Mouse (Mus musculus) left cerebral cortex, postnatal 14 days (tissue): ENCODE measurements around the gene Fdx1l. TPM values are rescaled to one million over a fixed set of nuclear protein-coding genes. Genes with fewer than 3 reads are reported as not detected.

Experiments used
- DNase-seq, 2 experiments: peaks; one replicate each; pipeline ENCODE4 v3.0.0; 2021 to 2022; ENCODE audit warnings: low spot score in 2 of 2, mixed read lengths in 1 of 2
- intact Hi-C: fragments of 180-260 bp; cut with DNase I; formaldehyde crosslinking; loops from one replicate; pipeline ENCODE4 v1.15.1; 2025
- long read RNA-seq, 2 experiments: library from polyadenylated mRNA; stranded (forward); transcript quantifications; one replicate each; pipeline ENCODE4 v2.0.0; 2021
- total RNA-seq, 2 experiments: library from RNA; stranded (reverse); gene quantifications; 2 replicates each; pipeline ENCODE4 v1.2.3; 2021

The Fdx1l gene
- total RNA-seq: 10 to 100 TPM; 54.8 to 55.0 TPM
- long read RNA-seq, experiment 1, transcript Fdx1l-205 (4 exons, 951 nt): minor isoform, 13 of 66 reads
- long read RNA-seq, experiment 1, transcript Fdx1l-203 (4 exons, 681 nt): minor isoform, 15 of 66 reads
- long read RNA-seq, experiment 1, transcript Fdx1l-201 (5 exons, 812 nt): major isoform, 30 of 66 reads
- long read RNA-seq, experiment 1, transcript Fdx1l-204 (3 exons, 633 nt): minor isoform, 8 of 66 reads
- long read RNA-seq, experiment 1, partial matches to known transcripts: 0 of 66 reads
- long read RNA-seq, experiment 1, other reads (novel, unspliced or antisense): 0 of 66 reads
- long read RNA-seq, experiment 2, transcript Fdx1l-203 (4 exons, 681 nt): minor isoform, 11 of 55 reads
- long read RNA-seq, experiment 2, transcript Fdx1l-201 (5 exons, 812 nt): major isoform, 21 of 55 reads
- long read RNA-seq, experiment 2, transcript Fdx1l-205 (4 exons, 951 nt): minor isoform, 17 of 55 reads
- long read RNA-seq, experiment 2, transcript Fdx1l-204 (3 exons, 633 nt): minor isoform, 5 of 55 reads
- long read RNA-seq, experiment 2, partial matches to known transcripts: 0 of 55 reads
- long read RNA-seq, experiment 2, other reads (novel, unspliced or antisense): 0 of 55 reads

- DNase-seq: peak; percentile 93 to 94
- intact Hi-C loops: loop anchor here (2.0 kb wide), 1 partner anchor 40 kb away; the partner anchor contains the start of gene Icam5
Observed at GRCm38 (mm10) chr9:21073044-21073840, at the start of gene Fdx1l, which contains the start of gene Gm49373. Fdx1l (minus strand) TSS chr9:21073614. Gm49373 (minus strand) TSS chr9:21073096.

GRCm38 (mm10) chr9:21121483-21121882 lies 48.1 kb upstream of the Fdx1l start:
- intact Hi-C loops: no loop called here
- DNase-seq: no peak

DNA sequence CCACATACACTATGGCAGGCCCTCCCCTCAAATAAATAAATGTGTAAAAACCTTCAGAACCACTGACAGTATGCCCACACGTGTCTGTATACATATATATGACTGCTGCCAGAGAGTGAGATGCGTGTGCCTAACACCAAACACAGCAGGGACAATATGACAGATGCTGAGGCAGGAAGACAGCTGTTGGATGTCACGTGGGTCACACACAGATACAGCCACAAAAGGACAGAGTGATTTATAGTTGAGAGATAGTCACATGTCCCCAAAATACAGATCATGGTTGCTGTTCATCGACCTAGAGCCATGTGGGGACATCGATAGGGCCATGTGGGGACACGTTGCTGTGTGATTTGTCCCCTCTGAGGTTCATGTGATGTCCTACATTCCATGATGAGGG lies 43.7 kb upstream of the Fdx1l start:
- no peak for DNase-seq
- intact Hi-C loops: no loop called here

- no peak for DNase-seq
Observed at GRCm38 (mm10) chr9:21115105-21115504, 41.7 kb upstream of the Fdx1l start.

DNA sequence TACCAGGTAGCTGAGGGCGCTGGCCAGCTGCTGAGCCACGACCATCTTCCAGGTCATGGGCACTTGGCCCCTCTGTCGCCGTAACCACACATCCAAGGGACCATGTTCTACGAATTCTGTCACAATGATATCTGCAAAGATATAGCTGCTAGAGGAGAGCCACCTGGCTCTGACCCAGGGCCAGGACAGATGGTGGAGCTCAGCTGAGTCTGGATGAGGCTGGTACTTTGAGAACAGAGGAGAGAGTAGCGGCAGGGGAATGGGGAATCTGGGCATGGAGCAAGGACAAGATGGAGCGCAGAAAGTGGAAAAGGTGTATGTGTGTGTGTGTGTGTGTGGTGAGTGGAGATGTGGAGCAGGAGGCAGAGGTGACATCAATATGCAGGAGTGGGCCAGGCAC lies 40.8 kb upstream of the Fdx1l start:
- no peak for DNase-seq
- intact Hi-C loops: no loop called here

More at GRCm38 (mm10) chr9:21115105-21115504, 41.7 kb upstream of the Fdx1l start:
- intact Hi-C loops: no loop called here

DNA sequence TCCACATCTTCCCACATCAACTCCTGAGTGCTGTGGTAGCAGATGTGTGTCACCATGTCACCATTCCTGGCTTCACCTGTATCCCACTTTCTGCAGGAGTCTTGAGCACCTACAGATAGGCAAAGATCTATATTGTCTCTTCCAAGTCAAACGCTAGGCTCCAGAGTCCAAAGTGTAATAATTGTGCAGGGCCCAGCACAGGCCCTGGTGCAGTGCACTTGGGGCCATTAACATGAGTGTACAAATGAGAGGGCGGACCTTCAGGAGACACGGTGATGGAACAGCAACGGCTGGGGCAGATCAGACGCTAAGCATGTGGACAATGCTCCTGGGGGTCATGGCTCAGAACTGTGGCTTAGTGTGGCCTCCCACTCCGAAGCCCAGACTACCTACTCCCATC lies 40.3 kb upstream of the Fdx1l start:
- no peak for DNase-seq
- intact Hi-C loops: no loop called here

GRCm38 (mm10) chr9:21107607-21108237 lies 34.3 kb upstream of the Fdx1l start:
- no peak for DNase-seq
- intact Hi-C loops: no loop called here

DNA sequence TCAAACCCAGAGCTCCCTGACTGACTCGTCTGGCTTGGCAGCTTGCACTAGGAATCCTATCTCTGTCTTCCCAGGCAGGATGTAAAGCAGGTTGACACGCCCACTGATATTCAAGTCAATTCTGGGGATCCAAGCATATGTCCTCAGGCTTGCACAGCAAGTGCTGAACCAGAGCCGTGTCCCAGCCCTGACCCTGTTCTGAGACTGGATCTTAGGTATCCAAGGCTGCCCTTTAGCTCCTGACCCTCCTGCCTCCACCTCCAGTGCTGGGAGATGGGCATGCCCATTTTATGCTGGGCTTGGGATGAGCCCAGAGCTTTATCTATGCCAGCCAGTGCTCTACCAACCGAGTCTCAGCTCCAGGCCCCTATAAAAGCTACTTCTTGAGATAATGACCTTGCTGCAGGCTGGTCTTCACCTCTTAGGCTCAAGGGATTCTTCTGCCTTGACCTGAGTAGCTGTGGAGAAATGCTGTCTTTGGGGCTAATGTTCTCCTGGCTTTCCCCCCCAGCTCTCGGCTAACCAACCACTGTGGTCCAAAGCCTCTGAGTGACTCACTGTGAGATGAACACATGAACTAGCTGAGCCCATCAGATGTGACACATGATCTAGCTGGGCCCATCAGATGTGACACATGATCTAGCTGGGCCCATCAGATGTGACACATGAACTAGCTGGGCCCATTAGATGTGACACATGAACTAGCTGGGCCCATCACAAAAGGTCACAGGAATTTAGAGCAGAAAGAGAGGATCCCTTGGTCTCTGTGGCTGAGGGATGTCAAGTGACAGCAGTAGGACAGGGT lies 32.5 kb upstream of the Fdx1l start:
- intact Hi-C loops: no loop called here
- DNase-seq: peak; percentile 23 to 33

DNA sequence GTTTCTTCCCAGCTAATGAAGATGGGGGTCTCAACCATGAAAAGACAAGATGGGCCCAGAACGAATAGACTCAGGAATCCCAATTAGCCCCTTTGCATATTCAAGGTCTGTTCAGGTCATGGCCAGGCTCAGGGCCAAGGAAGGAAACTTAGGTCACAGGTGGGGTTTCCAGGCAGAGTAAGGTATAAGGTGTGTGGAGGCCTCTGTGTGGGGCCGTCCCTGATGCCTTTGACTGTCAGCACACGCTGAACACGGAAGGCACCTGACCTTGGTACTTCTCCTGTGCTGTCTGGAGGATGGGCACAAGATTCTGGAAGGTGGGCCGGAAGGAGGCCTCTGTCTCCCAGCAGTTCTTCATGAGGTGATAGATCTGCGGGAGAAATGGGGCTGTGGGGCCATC lies 31.4 kb upstream of the Fdx1l start:
- intact Hi-C loops: no loop called here
- no peak for DNase-seq

DNA sequence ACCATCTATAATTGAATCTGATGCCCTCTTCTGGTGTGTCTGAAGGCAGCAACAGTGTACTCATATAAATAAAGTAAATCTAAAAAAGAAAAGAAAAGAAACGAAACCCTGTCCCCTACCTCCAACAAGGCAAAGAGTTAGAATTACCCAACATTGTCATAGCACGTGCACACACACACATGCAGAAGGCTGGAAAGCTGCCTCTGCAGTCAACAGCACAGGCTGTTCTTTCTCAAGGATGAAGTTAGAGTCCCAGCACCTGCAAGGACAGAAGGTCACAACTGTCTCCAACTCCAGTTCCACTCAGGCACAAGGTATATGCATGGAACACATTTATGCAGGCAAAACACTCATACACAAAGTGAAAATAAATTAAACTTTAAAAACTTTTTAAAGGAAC lies 28.7 kb upstream of the Fdx1l start:
- DNase-seq: no peak
- intact Hi-C loops: no loop called here

DNA sequence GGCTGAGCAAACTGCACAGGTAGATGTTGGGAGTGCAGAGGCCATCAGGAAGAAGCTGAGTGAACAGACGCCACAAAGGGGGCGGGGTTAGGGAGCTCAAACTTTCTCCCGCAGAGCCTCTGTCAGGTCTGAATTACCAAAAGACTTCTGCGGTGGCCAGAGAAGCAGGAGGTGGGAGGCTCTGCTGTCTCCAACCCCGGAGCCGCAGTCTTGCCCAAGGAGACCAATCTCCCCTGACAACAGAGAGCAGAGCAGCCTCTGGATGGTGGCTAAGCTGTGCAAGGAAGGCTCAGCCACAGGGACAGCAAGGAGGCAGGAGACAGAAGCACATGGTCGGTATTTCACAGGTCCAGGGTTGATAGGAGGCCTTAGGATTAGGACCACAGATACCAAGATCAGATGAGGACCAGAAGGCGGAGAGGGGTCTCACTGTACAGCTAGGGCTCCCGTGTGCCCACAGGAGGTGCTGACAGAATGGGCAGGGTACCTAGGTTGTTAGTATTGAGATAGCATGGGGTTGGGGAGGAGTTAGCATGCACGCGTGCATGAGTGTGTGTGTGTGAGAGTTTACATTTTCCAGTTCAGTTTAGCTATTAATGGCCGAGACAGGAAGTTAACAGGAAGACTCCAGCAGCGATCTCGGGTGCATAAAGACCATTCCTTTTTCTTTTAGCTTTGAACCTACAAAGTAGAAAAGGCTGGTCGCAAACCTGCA lies 27.2 kb upstream of the Fdx1l start:
- DNase-seq: no peak
- intact Hi-C loops: no loop called here

DNA sequence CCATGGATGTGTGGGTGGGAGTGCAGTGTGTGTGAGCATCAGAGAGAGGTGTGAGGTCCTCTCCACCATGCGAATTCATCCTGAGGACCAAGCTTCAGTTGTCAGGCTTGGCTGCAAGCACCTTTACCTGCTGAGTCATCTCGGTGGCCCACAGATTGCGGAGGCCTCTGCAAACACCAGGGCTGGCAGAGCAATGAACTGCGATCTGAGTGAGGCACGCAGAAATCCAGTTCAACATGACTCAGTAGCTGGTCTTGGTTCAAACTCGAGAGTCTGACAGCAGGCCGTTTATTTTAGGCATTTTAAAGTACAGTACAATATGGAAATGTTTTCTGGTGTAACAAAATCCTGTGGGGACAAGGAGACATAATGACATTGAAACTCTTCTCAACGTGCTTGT lies 24.4 kb upstream of the Fdx1l start:
- DNase-seq: peak; percentile 52 to 73
- intact Hi-C loops: no loop called here

- intact Hi-C loops: no loop called here
- DNase-seq: no peak
Observed at GRCm38 (mm10) chr9:21095958-21096357, 22.5 kb upstream of the Fdx1l start.

GRCm38 (mm10) chr9:21093423-21093822 lies 20.0 kb upstream of the Fdx1l start:
- no peak for DNase-seq
- intact Hi-C loops: loop anchor here (5.0 kb wide), 2 partner anchors 34 to 61 kb away; partner anchors contain the start of gene Icam5

GRCm38 (mm10) chr9:21091707-21092320 lies 18.4 kb upstream of the Fdx1l start, which contains the start of the genes Gm38431 and Raver1:
Gm38431 (minus strand) TSS chr9:21091997.
Raver1 (minus strand) TSS chr9:21092008.
- intact Hi-C loops: loop anchor here (5.0 kb wide), 2 partner anchors 35 to 60 kb away; partner anchors contain the start of gene Icam5

GRCm38 (mm10) chr9:21090972-21091706 lies 17.7 kb upstream of the Fdx1l start:
- intact Hi-C loops: loop anchor here (5.0 kb wide), 2 partner anchors 36 to 59 kb away; partner anchors contain the start of gene Icam5
- no peak for DNase-seq

More at GRCm38 (mm10) chr9:21091707-21092320, 18.4 kb upstream of the Fdx1l start, which contains the start of the genes Gm38431 and Raver1:
- DNase-seq: peak; percentile 98 to 99

- intact Hi-C loops: loop anchor here (5.0 kb wide), 2 partner anchors 37 to 58 kb away; partner anchors contain the start of gene Icam5
Observed at GRCm38 (mm10) chr9:21090537-21090936, 17.1 kb upstream of the Fdx1l start.

More at GRCm38 (mm10) chr9:21090537-21090936, 17.1 kb upstream of the Fdx1l start:
- DNase-seq: no peak
